ENCODE assay signal across 11 mouse cellular contexts in the genomic region with DNA sequence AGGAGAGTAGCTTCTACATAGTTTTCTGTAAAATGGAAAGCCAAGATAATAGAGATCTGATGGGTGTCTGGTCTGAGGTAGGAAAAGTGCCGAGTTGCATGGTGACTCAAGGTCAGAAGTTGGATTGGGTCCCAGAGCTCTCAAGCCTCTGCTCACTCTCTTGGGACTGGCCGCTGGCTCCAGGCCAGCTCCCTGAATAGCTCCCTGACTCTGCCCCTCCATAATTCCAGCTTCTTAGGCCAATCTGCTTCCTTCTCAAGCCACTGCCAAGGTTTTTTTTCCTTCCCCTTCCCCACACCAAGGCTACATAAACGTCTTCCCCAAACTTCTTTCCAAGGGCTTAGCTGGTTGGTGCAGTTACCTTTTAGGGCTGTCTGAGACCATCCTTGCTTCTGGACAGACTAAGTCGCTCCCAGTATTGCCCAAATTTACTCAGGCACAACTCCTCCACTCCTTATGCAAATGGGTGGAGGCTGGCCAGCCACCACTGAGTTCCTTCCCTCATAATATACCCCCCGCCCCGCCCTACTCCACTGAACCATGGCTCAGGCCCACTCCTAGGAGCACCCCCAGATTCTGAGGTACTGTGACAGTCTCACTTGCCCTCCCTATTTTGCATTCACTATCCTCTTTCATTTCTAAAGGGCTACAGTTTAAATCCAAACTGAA. TPM values are rescaled to one million over a fixed set of nuclear protein-coding genes. Genes with fewer than 3 reads are reported as not detected.
DNase-seq lines count a peak whose midpoint lies in the region; ATAC-seq lines count a peak whose summit lies in the region.
"Had no signal": no experiment of that assay in that cellular context is flagged by ENCODE, and none has a peak within 500 bp of the region (broad histone marks: within the 10 kb centered on the region; RNA-seq: fewer than 3 reads in every experiment).

No protein-coding gene starts in this region.

- 66% methylated on average over 6 of the region's 6 CpGs for WGBS in embryonic facial prominence, embryonic 14.5 days
- WGBS in embryonic facial prominence, embryonic 10.5 days: 78% methylated on average over 6 of the region's 6 CpGs
- 76% methylated on average over 6 of the region's 6 CpGs for WGBS in hindbrain, embryonic 12.5 days

- H3K36me3 ChIP-seq in embryonic facial prominence, embryonic 14.5 days (ENCODE audit: control insufficient read depth, insufficient read depth, low read length): no peaks in the 10 kb centered on the region
- no peaks in the 10 kb centered on the region for H3K36me3 ChIP-seq in embryonic facial prominence, embryonic 10.5 days (replicated peaks)
- H3K36me3 ChIP-seq in hindbrain, embryonic 12.5 days: no peaks in the 10 kb centered on the region
- H3K36me3 ChIP-seq: forebrain, embryonic 10.5 days had no signal

- H3K27ac ChIP-seq in embryonic facial prominence, embryonic 14.5 days (replicated peaks; ENCODE audit: low read depth, low read length): no peak overlapping the region
- no peak overlapping the region for H3K27ac ChIP-seq in embryonic facial prominence, embryonic 10.5 days (replicated peaks)
- no peak overlapping the region for H3K27ac ChIP-seq in hindbrain, embryonic 12.5 days
- H3K27ac ChIP-seq: forebrain, embryonic 10.5 days; liver, embryonic 14.5 days had no signal

- peak; percentile 6 for DNase-seq in embryonic facial prominence, embryonic 14.5 days (ENCODE audit: low spot score)
- DNase-seq in embryonic facial prominence, embryonic 10.5 days (ENCODE audit: low spot score): no peak
- peak; percentile 76 to 85 for DNase-seq in adrenal gland, postnatal 36 days
- peak; percentile 82 to 85 for DNase-seq in heart, postnatal 14 days
- peak; percentile 87 for DNase-seq in lung, postnatal 36 days
- no peak for DNase-seq in spleen, postnatal 36 days (ENCODE audit: low spot score in 2 of 2)
- DNase-seq: right cerebral cortex, postnatal 4 days had no signal

- intact Hi-C loops in heart, postnatal 14 days (cut with DNase I): no loop called here

- peaks cover 20% of the 10 kb centered on the region for H3K27me3 ChIP-seq in embryonic facial prominence, embryonic 14.5 days (replicated peaks; ENCODE audit: control insufficient read depth, insufficient read depth, low read length)
- peaks cover 99% of the 10 kb centered on the region for H3K27me3 ChIP-seq in embryonic facial prominence, embryonic 10.5 days (replicated peaks; ENCODE audit: low read depth, poor library complexity, severe bottlenecking)
- peaks cover 38% of the 10 kb centered on the region for H3K27me3 ChIP-seq in hindbrain, embryonic 12.5 days

- ATAC-seq in embryonic facial prominence, embryonic 14.5 days (ENCODE audit: low read depth): no peak
- ATAC-seq in CD4-positive, CD25-positive, alpha-beta regulatory T cell, adult 4 months: no peak
- ATAC-seq in hindbrain, embryonic 12.5 days (ENCODE audit: low FRiP score): no peak

- no peak overlapping the region for H3K4me2 ChIP-seq in embryonic facial prominence, embryonic 14.5 days (ENCODE audit: low read depth, low read length)
- H3K4me2 ChIP-seq in hindbrain, embryonic 12.5 days (replicated peaks): no peak overlapping the region

- H3K9ac ChIP-seq in embryonic facial prominence, embryonic 14.5 days (ENCODE audit: low read depth, low read length): no peak overlapping the region
- no peak overlapping the region for H3K9ac ChIP-seq in hindbrain, embryonic 12.5 days
- H3K9ac ChIP-seq: liver, embryonic 14.5 days had no signal

- no peak overlapping the region for H3K4me3 ChIP-seq in embryonic facial prominence, embryonic 14.5 days (ENCODE audit: low read depth, low read length)
- H3K4me3 ChIP-seq in embryonic facial prominence, embryonic 10.5 days: no peak overlapping the region
- no peak overlapping the region for H3K4me3 ChIP-seq in hindbrain, embryonic 12.5 days
- H3K4me3 ChIP-seq: forebrain, embryonic 10.5 days had no signal

- H3K9me3 ChIP-seq in embryonic facial prominence, embryonic 14.5 days (ENCODE audit: control insufficient read depth, low read length): no peaks in the 10 kb centered on the region
- no peaks in the 10 kb centered on the region for H3K9me3 ChIP-seq in embryonic facial prominence, embryonic 10.5 days
- H3K9me3 ChIP-seq in hindbrain, embryonic 12.5 days (replicated peaks): no peaks in the 10 kb centered on the region
- H3K9me3 ChIP-seq: forebrain, embryonic 10.5 days had no signal

- H3K4me1 ChIP-seq in embryonic facial prominence, embryonic 14.5 days (ENCODE audit: control insufficient read depth, insufficient read depth, low read length): no peaks in the 10 kb centered on the region
- no peaks in the 10 kb centered on the region for H3K4me1 ChIP-seq in embryonic facial prominence, embryonic 10.5 days
- H3K4me1 ChIP-seq in hindbrain, embryonic 12.5 days: no peaks in the 10 kb centered on the region
- H3K4me1 ChIP-seq: forebrain, embryonic 10.5 days had no signal

RNA-seq across cellular contexts. Expression of gene Tsc22d3, which starts 42.1 kb away (rescaled TPM):
- 99.9 and 108 TPM in 2 replicates for polyA plus RNA-seq in embryonic facial prominence, embryonic 14.5 days (2014; fragmentation: Nextera tagmentation; extraction: Ambion mirVana)
- 112 and 115 TPM in 2 replicates for polyA plus RNA-seq in embryonic facial prominence, embryonic 10.5 days (2016; fragmentation: Nextera tagmentation; extraction: Ambion mirVana)
- 100 to 1,000 TPM; 118 to 142 TPM for total RNA-seq in adrenal gland, postnatal 36 days (2021)
- 100 to 1,000 TPM; 256 to 263 TPM for total RNA-seq in heart, postnatal 14 days (2021)
- 100 to 1,000 TPM; 366 to 590 TPM for polyA plus RNA-seq in CD4-positive, CD25-positive, alpha-beta regulatory T cell, adult 4 months (2017; shearing (Covaris generic))
- polyA plus RNA-seq in hindbrain, embryonic 12.5 days (2016; fragmentation: Nextera tagmentation; extraction: Ambion mirVana): 119 and 126 TPM in 2 replicates

Comparison
In these comparisons a context has a peak if more than half of its experiments do, and no peak if none do; other contexts are left out.
1. DNase-seq: peak in embryonic facial prominence, embryonic 14.5 days (single experiment), adrenal gland, postnatal 36 days (2 of 2), heart, postnatal 14 days (2 of 2) and lung, postnatal 36 days (single experiment); none in embryonic facial prominence, embryonic 10.5 days (single experiment) and spleen, postnatal 36 days (0 of 2).